Mouse (Mus musculus) left cerebral cortex, postnatal 25 days (tissue): ENCODE measurements around the gene Prpf4. TPM values are rescaled to one million over a fixed set of nuclear protein-coding genes. Genes with fewer than 3 reads are reported as not detected.
A peak's percentile ranks its signal among the peaks of the same experiment; 100 is the strongest.

ENCODE experiments used
- DNase-seq, 2 experiments: peaks; one replicate each; pipeline ENCODE4 v3.0.0; 2022; ENCODE audit warnings: low spot score in 2 of 2, mixed read lengths in 1 of 2
- intact Hi-C: fragments of 180-260 bp; cut with DNase I; formaldehyde crosslinking; loops from one replicate; pipeline ENCODE4 v1.15.1; 2025
- total RNA-seq, 2 experiments: library from RNA; stranded (reverse); gene quantifications; 2 replicates each; pipeline ENCODE4 v1.2.3; 2021

Gene Prpf4
- total RNA-seq, 2 experiments from 2014 or later = 11.2 to 12.5 TPM

DNA sequence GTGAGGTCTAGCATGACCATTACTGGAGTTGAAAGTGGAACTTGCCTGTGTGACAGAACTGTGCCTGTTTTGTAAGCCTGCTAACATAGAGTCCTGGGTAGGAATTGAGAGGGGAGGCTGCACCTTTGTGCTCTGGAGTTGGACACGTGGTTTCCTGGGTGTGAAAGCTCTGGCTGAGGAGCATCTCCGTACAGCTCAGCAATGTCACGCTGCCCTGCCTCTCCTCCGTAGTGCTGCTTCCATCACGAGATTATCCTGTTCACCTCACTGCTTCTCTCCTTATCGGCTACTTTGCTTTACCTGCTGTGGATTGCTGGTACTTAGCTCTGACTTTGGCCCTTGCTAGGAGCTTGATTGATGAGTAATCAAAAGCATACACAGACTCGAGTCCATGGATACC lies 24.8 kb upstream of the Prpf4 start:
- intact Hi-C loops = no loop called here
- no peak for DNase-seq

DNA sequence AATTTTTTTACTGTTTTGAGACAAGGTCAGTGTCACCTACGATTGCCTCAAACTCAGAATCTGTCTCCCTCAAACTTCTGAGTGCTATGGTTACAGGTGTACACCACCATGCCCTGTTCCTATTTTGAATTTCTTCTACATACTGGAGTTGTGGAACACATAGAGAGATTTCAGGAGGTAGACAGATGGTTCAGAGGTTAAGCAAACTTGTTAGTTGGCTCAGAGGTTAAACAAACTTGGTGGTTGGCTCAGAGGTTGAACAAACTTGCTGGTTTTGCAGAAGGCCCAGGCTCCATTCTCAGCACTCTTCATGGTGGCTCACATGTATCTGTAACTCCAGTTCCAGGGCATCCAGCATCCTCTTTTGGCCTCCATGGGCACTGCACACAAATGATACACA lies 24.4 kb upstream of the Prpf4 start:
- intact Hi-C loops = no loop called here
- DNase-seq = no peak

DNA sequence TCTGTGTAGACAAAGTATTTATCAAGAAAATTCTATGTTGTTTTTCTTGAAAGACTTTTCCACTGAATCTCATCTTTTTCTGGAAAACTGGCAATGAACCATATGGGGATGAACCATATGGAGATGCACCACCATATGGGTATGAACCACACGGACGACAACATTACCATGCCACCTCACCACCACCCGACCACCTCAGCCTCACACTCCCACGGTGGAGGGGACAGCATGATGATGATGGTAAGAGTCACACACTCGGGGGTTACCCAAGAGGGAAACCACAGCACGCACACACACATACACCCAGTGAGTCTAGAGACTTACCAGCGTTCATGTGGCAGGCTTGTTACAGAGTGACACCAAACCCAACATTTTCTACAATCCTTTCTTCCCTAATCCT lies 23.2 kb upstream of the Prpf4 start:
- intact Hi-C loops = no loop called here
- peak in 1 of 2 experiments; percentile 60 for DNase-seq

DNA sequence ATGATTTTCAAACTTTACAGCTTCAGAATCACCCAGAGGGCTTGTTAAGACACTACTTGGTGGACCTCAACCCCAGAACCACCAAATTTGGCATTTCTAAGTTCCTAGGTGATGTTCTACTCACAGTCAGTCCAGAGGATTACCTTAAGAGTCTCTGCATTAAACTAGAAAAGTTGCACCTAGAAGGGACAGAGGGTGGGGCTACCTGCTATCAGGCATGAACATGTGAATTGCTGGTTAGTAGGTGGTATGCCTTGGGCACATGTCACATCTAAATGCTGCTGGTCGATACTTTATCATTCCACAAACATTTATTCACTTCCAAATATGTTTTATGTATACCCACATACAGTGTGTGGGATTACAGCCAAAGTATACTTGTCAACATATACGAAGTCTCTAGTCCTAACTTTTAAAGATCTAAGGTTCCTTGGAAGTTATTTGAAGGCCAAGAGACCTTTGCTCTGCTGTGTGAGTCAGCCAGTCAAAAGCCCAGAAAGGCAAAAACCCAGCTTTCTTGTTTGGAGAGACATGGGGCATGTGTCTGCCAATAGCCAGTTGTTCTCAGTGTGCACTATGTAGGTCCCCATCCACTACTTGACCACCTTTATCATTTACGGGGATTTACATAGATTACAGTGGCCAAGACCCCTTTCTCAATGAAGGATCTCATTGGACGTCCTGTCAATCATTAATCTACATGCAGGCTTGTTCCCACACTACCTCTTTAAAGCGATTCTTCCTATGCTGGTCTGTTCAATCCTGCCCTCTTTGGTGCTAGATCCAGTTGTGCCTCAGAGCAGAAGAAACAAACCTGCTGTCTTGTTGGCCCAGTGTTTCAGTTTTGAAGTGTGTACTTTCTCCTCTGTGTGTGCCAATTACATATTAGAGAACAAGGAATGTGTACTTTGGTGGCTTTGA lies 18.7 kb upstream of the Prpf4 start:
- intact Hi-C loops = no loop called here
- no peak for DNase-seq

DNA sequence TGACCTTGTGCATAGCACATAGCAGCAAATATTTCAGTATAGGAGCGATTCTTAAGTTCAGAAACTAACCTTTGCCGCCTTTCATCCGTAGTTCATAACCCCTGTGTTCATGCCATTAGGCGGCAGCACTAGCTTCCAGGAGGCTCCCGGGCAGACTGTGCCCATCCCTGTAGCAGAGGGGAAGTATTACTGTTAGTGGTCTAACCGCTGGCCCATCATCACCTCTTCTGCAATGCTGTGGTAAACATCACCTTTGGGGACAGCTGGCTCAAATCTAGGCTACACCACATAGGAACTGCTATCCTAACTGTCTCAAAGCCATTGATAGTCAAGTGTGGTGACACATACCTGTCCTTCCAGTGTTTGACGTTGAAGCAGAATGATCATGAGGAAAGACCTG lies 16.7 kb upstream of the Prpf4 start:
- intact Hi-C loops = no loop called here
- no peak for DNase-seq

DNA sequence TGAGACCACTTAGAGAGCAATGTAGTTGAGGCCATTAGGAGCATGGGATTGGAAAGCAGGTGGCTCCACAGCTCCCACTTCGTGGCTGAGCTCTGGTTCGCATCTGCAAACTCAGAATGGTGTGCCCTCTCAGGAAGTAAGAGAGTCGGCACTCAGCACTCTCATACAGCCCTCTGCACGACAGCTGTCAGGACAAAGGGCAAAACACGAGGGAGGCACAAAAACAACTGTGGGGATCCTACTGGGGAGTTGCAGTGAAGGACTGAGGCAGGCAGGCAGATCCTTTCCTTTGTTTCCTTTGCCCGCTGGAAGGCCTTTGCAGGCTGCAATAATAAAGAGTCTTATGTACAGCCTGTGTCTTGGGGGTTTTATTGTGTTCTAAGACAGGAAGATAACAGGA lies 15.1 kb upstream of the Prpf4 start:
- intact Hi-C loops = no loop called here
- no peak for DNase-seq

DNA sequence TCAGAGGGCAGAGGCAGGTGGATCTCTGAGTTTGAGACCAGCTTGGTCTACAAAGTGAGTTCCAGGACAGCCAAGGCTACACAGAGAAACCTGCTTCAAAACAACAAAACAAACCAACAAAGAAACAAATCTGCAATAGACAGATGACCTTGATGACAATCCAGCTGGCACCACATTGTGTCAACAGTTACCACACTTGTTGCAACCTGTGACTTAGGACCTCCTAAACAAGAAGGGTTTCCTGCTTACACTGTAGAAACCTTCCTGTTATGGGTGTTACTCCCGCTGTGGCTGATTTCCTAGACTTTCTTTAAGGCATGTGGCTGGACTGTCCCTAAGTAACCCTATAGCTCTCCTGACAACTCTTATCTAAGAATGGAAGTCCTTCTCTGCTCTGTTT lies 12.8 kb upstream of the Prpf4 start:
- intact Hi-C loops = no loop called here

DNA sequence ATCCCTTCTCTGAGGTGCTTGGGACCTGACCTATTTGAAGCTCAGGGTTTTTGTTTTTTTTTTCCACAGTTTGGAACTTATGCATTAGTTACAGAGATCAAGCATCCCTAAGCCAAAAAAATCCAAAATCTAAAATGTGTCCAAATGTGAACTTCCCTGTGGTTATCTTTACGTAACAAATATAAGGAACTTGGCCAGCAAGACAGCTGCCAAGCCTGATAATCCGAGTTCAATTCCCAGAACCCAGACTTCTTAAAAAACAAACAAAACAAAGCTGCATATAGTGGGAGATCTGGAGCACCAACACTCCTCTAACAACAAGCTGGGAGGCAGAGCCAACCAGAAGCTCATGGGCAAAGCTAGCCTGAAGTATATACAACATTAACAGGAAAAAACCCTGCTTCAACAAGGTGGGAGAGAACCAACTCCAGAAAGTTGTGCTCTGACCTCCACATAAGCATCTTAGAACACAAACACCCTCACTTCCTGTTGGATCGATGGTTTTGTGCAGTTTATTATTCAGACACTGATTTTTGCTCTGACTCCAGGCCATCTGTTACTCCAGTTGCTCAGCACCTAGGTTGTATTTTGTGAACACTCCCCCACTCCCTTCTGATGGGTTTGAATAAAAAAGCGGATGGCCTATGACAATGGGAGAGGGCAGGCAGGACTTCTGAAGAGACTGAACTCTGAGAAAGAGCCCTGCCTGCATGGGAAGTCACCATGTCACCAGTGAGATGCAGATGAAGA lies 10.8 kb upstream of the Prpf4 start:
- DNase-seq = no peak
- intact Hi-C loops = no loop called here

More for the DNA sequence above, 12.8 kb upstream of the Prpf4 start:
- DNase-seq = no peak

DNA sequence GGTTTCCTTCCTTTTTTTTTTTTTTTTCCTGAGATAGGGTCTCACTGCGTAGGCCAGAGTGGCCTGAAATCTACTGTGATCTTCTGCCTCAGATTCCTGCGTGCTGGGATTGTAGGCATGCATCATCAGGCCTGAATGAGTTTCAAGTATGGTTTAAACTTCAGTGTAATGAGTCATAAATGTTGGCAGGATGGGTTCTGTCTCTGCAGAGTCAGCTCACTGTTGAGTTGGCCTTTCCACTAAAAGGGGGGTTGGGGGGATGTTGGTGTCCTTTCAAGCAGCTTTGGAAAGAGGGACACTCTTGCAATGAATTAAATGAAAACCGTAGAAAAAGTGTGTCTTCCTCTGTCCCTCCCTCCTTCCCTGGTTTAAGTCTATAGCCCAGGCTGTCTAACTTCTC lies 9.6 kb upstream of the Prpf4 start:
- DNase-seq = peak in 1 of 2 experiments; percentile 63
- intact Hi-C loops = no loop called here

DNA sequence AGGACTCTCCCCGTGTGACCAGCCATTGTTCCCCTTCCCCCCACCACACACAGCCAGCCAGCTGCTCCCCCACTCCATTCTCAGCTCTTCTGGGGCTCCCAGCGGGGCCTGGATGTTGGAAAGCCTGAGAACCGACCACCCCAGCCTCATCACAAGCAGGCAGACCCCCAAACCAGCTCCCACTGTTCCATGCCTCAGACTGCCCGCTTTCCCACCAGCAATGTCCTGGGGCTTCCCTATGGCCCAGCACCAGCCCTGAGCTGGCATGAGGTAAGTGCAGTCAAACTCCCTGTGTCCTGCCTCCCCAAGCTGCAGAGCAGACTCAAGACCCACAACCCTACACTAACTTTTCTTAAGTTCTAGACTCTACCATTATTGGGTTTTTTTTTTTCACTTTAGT lies 2.5 kb upstream of the Prpf4 start:
- no peak for DNase-seq
- intact Hi-C loops = loop anchor here (5.0 kb wide), 1 partner anchor 111 kb away; the partner anchor contains the start of gene Alad

DNA sequence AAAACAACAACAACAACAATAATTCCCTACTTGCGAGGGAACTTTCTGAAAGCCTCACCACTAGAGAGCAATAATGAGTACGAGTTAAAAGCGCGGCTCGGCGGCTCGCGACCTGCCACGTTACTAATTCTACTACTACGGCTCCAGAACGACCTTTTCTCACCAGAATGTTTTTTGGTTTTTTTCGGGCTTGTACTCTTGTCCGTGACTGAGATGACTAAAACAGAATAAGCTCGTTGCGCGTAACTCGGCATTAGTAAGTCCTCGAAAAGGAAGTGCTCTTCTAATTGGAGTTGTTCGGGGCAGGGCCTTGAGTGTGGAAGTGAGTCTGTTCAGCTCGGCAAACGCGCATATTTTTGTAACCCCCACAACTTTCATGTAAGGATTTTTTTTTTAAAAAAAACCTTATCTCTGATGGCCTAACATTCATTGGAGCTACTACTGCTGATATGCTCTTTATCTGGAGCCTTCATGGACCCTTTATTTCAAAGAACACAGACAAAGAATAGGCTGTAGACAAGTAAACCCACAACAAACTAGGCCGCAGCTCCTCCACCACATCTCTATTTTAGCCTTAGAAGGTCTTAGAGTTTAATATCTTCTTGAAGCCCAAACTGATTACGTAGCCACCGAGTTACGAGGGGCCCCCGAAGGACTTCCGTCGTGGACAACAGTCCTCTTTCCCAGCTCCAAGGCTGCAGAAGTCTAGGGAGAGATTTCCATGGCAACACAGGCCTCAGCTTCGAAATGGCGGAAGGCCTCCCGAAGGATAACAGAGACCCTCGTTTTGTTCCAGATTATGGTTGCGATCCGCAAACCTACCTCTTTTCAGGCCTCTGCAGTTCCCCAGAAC lies 641 bp upstream of the Prpf4 start:
- DNase-seq = peak; percentile 72 to 73
- intact Hi-C loops = loop anchor here (2.0 to 5.0 kb wide), 2 partner anchors 47 to 109 kb away; partner anchors contain the start of genes Alad, Fkbp15 and Slc31a1

DNA sequence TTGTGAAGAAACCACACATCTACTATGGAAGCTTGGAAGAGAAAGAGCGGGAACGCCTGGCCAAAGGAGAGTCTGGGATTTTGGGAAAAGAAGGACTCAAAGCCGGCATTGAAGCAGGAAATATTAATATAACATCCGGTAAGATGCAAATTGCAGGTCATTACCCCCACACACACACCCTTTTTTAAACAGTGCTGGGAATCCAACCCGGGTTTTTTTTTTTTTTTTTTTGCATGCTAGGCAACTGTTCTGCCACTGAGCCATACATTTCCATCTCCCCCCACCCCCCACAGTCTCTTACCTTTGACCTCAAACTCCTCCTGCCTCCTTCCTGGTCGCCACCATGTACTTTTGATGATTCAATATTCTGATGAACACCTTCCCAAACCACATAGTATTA lies 1.0 kb downstream of the Prpf4 start:
- intact Hi-C loops = loop anchor here (2.0 to 5.0 kb wide), 2 partner anchors 49 to 108 kb away; partner anchors contain the start of genes Alad, Fkbp15 and Slc31a1
- DNase-seq = no peak

DNA sequence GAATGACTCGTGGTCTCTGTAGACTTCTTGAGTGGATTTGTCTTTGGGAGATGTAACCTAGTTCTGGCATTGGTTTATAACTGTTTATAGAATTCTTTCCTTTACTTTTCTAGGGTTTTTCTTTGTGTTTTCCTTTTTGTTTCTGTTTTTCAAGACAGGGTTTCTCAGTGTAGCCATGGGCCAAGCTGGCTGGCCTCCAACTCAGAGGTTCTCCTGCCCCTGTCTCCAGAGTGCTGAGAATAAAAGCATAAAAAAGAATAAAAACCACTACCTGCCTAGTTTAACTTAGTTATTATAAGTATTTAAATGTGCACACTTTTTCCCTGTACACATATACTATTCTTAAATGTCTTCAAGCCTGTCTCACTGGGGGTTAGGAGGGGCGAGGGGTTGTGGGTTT lies 1.7 kb downstream of the Prpf4 start:
- intact Hi-C loops = no loop called here

DNA sequence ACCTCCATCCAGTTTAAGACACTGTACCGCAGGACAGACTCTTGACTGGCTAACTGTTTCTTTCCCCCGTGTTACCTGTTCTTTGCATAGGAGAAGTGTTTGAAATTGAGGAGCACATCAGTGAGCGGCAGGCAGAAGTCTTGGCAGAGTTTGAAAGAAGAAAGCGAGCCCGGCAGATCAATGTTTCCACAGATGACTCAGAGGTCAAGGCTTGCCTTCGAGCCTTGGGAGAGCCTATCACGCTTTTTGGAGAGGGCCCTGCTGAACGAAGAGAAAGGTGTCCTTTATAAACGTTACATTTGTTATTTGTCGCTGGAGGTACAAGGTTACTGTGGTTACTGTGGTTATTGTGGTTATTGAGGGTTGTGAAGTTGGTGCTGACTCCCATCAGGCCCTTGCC lies 3.0 kb downstream of the Prpf4 start:
- intact Hi-C loops = no loop called here
- DNase-seq = no peak

More for the DNA sequence above, 1.7 kb downstream of the Prpf4 start:
- no peak for DNase-seq

DNA sequence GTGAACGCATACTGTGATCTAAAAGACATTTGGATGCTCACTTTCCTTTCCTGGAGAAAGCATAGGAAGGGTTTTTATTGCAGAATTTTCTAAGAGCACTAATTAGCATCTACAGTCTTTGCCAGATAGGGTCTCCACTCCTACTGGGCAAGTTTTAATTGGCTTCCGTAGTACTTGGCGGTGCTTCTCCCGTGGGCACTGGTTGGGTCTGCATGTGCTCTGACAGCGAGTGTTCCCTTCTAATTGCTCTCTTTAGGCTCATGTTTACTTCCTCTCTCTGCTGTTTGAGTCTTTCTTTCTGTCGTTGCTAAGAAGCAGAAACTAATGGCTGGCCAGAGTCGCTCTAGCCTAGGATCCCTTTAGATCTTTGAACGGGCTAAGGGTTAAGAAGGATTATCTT lies 9.9 kb downstream of the Prpf4 start:
- peak in 1 of 2 experiments; percentile 29 for DNase-seq
- intact Hi-C loops = no loop called here

DNA sequence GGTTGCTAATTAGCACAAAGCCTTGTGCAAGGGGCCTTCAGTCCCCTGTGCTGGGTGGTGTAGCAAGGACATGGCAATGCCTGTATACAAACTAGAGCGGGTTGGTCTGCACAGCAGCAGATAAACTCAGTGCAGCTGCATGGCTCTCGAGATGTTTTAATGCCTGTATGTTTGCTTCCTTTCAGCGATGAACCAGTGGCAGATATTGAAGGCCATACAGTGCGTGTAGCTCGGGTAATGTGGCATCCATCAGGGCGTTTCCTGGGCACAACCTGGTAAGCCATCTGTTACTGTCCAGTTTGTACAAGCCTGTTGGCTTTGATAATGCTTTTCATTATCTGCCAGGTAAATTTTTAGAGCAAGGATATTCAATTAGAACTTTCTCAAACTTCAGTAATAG lies 10.5 kb downstream of the Prpf4 start:
- DNase-seq = no peak

DNA sequence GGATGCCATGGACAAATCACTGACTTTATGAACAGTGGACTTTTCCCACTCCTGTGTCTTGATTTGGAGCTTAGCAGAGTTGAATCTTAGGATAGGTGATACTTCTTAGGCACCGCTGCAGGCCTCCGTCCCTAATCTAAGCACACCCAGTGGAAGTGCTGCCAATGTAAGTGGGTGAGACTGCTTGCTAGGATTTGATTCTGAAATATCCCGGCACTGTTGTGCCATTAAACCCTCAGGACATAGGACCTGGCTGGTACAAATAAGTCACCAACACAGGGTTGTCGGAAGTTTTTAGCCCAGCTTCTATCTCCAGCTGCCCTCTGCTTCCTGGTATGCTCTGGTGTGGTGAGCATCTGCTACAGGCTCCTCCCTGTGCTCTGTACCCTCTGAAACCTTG lies 17.3 kb downstream of the Prpf4 start:
- intact Hi-C loops = no loop called here
- DNase-seq = no peak

More for the DNA sequence above, 10.5 kb downstream of the Prpf4 start:
- intact Hi-C loops = no loop called here

DNA sequence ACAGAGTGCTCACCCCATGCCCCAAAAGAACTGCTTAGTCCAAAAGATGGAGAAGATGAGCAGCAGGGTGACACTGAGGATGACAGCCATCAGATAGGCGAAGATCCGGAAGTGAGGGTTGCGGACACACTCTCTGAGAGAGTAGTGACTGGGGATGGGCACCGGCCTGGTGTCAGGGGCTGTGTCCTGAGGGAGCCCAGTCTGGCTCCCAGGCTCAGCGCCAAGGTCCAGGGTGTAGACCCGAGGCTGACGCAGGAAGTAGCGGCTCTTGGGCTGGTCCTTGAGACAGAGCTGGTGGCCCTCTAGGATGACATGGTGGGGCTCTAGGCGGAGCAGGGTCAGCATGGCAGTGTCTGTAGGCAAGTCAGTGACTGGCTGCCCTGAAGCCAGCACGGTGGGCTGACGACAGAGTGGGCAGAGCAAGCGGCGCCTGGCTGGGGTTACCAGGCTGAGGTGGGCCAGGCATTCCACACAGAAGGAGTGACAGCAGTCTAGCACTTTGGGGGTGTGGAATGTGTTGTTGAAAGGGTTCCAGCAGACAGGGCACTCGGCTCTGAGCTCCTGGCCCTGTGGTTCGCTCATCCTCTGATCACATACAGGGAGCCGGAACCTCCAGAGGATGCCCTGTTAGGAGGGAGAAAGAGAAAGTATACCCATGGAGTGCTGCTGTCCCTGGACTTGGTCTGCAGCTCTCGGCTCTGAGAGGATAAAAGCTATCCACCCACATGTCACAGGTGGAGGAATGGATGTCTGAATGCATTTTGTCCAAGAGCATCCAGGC lies 19.6 kb downstream of the Prpf4 start:
- intact Hi-C loops = no loop called here
- DNase-seq = no peak

DNA sequence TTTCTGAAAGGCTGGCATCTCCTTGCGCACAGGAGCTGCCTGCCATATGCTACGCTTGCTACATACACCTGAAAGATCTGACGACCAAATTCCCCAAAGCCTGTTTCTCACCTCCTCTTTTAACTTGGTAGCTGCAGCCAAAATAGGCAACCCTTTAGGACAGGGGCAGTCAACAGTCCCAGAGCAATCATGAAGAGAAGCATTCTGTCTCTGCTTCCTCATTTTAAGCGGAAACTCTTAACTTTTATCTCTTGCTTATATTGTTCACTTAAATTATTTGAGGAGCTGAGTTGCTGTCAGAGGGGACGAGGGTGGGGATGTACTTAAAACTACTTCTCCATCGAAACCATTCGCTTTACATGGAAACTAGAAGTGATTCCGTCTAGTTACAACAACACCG lies 21.0 kb downstream of the Prpf4 start:
- DNase-seq = no peak
- intact Hi-C loops = loop anchor here (2.0 kb wide), 1 partner anchor 71 kb away; no protein-coding TSS in a partner anchor
